In the genomic region with DNA sequence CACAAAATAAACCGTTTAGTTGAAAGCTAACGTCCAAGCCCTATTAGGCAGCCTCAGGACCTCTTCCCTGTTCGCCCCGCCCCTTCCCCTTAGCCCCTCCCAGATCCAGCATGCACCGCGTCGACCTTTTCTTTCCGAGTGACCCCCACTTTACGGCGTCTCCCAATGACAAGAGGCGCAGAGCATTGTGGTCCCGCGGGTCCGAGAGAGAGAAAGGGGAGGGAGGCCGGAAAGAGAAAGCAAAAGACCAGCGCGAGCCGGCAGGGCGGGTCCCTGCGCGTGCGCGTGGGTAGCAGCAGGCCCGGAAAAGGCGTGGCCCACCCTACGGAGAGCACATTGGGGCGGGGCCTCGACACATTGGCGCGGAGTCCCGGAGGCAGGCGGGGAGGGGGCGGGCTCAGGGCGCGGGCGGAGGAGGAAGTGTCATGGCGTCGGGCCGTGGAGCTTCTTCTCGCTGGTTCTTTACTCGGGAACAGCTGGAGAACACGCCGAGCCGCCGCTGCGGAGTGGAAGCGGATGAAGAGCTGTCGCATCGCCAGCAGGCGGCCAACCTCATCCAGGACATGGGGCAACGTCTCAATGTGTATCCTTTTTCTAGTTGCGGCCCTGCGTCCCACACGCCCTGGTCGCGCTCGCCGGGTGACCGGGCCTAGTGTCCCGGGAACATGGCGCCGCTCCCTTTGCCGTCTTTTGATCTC, we compare ENCODE assay signal across 8 mouse cellular contexts. TPM values are rescaled to one million over a fixed set of nuclear protein-coding genes. Genes with fewer than 3 reads are reported as not detected.
DNase-seq lines count a peak whose midpoint lies in the region; ATAC-seq lines count a peak whose summit lies in the region.

TSS of gene Ccnt2 (plus strand) at position 362 of the 698 bp plus-strand sequence.

- under 1% methylated on average over 61 of the region's 63 CpGs for WGBS in heart, embryonic 10.5 days
- WGBS in kidney, embryonic 15.5 days = under 1% methylated on average over 62 of the region's 63 CpGs

- H3K9me3 ChIP-seq in heart, embryonic 10.5 days = no peaks in the 10 kb centered on the region
- H3K9me3 ChIP-seq in kidney, embryonic 15.5 days (replicated peaks) = no peaks in the 10 kb centered on the region

- ATAC-seq in erythroblast, adult 5-6 weeks (replicated peaks; ENCODE audit: low FRiP score, poor library complexity, severe bottlenecking) = peak; percentile 91
- ATAC-seq in kidney, embryonic 15.5 days (replicated peaks; ENCODE audit: low FRiP score) = peak; percentile 99
- peak; percentile 94 for ATAC-seq in monocyte, adult 5-6 weeks (replicated peaks; ENCODE audit: insufficient number of reproducible peaks, low FRiP score, low TSS enrichment, poor library complexity, severe bottlenecking)

- peak within 1 kb of the TSS; percentile 77 for H3K4me2 ChIP-seq in kidney, embryonic 15.5 days

- H3K9ac ChIP-seq in kidney, embryonic 15.5 days = peak within 1 kb of the TSS; percentile 81

- H3K27me3 ChIP-seq in heart, embryonic 10.5 days (ENCODE audit: insufficient read depth, poor library complexity, severe bottlenecking) = no peaks in the 10 kb centered on the region
- H3K27me3 ChIP-seq in kidney, embryonic 15.5 days = no peaks in the 10 kb centered on the region

- peak within 1 kb of the TSS; percentile 90 for H3K4me3 ChIP-seq in heart, embryonic 10.5 days
- H3K4me3 ChIP-seq in kidney, embryonic 15.5 days (replicated peaks) = peak within 1 kb of the TSS; percentile 77

- H3K4me1 ChIP-seq in heart, embryonic 10.5 days = peaks cover 18% of the 10 kb centered on the region
- peaks cover 12% of the 10 kb centered on the region for H3K4me1 ChIP-seq in kidney, embryonic 15.5 days

- H3K36me3 ChIP-seq in heart, embryonic 10.5 days = peaks cover 10% of the 10 kb centered on the region; the same call in 1 of the 2 replicates
- peaks cover 5% of the 10 kb centered on the region; the same call in 1 of the 2 replicates for H3K36me3 ChIP-seq in kidney, embryonic 15.5 days

- H3K27ac ChIP-seq in heart, embryonic 10.5 days = peak within 1 kb of the TSS; percentile 97
- peak within 1 kb of the TSS; percentile 94 for H3K27ac ChIP-seq in kidney, embryonic 15.5 days

- peak; percentile 98 for DNase-seq in B cell, adult 2 months
- peak; percentile 100 for DNase-seq in brain, adult 2 months (ENCODE audit: low read depth, low spot score)
- peak; percentile 100 for DNase-seq in heart, embryonic 10.5 days (ENCODE audit: low spot score)
- peak; percentile 99 for DNase-seq in liver
- peak; percentile 99 for DNase-seq in spleen, postnatal 4 days (ENCODE audit: low spot score in 2 of 2)

RNA-seq across cellular contexts. Expression of gene Ccnt2, which starts in this region (rescaled TPM):
- 31.7 and 36.8 TPM in 2 replicates for total RNA-seq in erythroblast, adult 5-6 weeks (2015; ENCODE audit: low replicate concordance)
- 47.3 and 56.5 TPM in 2 replicates for total RNA-seq in erythroblast, adult 5-6 weeks (2017; ENCODE audit: low replicate concordance)
- 76.8 and 85.1 TPM in 2 replicates for polyA plus RNA-seq in heart, embryonic 10.5 days (2016; fragmentation: Nextera tagmentation; extraction: Ambion mirVana)
- polyA plus RNA-seq in kidney, embryonic 15.5 days (2015; fragmentation: Nextera tagmentation; extraction: Ambion mirVana) = 79.2 and 82.0 TPM in 2 replicates
- total RNA-seq in monocyte, adult 5-6 weeks (2017) = 50.1 to 88.9 TPM (median 52.7 TPM) in 3 replicates

Comparison
In these comparisons a context has a peak if more than half of its experiments do, and no peak if none do; other contexts are left out.
1. Peak in every context shown above with its lines: DNase-seq, ATAC-seq, H3K4me3 ChIP-seq and H3K27ac ChIP-seq.